In genomic region chr4:116769060-116769459, GRCm38 (mm10) we compare ENCODE assay signal across 28 mouse cellular contexts. TPM values are rescaled to one million over a fixed set of nuclear protein-coding genes. Genes with fewer than 3 reads are reported as not detected.
A peak's percentile ranks its signal among the peaks of the same experiment; 100 is the strongest.
DNase-seq lines count a peak whose midpoint lies in the region; TF ChIP-seq lines count a peak whose summit lies in the region.
"Had no signal": no experiment of that assay in that cellular context is flagged by ENCODE, and none has a peak within 500 bp of the region (broad histone marks: within the 10 kb centered on the region; RNA-seq: fewer than 3 reads in every experiment).

No protein-coding gene starts in this region.

- DNase-seq in 3T3-L1 (ENCODE audit: low read depth, low spot score) (peak; percentile 71), R1 (ENCODE audit: low read depth, low spot score) (peak; percentile 78)
- no peak for DNase-seq in layer of hippocampus, adult 8-10 months (ENCODE audit: low spot score in 2 of 2)
- DNase-seq in cerebellum, adult 2 months, result no peak
- DNase-seq: cerebellum, adult 11 months; cerebellum, adult 9-11 months; gastrocnemius, adult 2 months; gastrocnemius, postnatal 36 days; heart, adult 18-20 months; heart, postnatal 4 days; kidney, adult 8-10 months; kidney, postnatal 10 days; retina, postnatal 1 day; right cerebral cortex, postnatal 14 days had no signal

- H3K79me3 ChIP-seq in C2C12 (ENCODE audit: low read depth), result no peaks in the 10 kb centered on the region

- H3ac ChIP-seq in C2C12 (ENCODE audit: control insufficient read depth, insufficient read length, low read depth) (no peak overlapping the region), myocyte (ENCODE audit: control insufficient read depth, insufficient read length) (no peak overlapping the region)

- H3K79me2 ChIP-seq in C2C12 (ENCODE audit: control insufficient read depth, insufficient read depth) (no peaks in the 10 kb centered on the region), myocyte (ENCODE audit: control insufficient read depth, insufficient read depth) (no peaks in the 10 kb centered on the region)

- H3K4me3 ChIP-seq in C2C12 (ENCODE audit: insufficient read depth, poor library complexity, severe bottlenecking), result no peak overlapping the region
- no peak overlapping the region for H3K4me3 ChIP-seq in myocyte
- no peak overlapping the region for H3K4me3 ChIP-seq in cerebellum, adult 2 months (replicated peaks; ENCODE audit: insufficient read depth, low read depth, low read length)
- H3K4me3 ChIP-seq: embryonic facial prominence, embryonic 13.5 days; forebrain, embryonic 10.5 days; gastrocnemius, adult 2 months; heart, embryonic 12.5 days; hindbrain, embryonic 13.5 days; left cerebral cortex, adult 2 months; limb, embryonic 12.5 days; liver, embryonic 15.5 days; lung, embryonic 15.5 days; megakaryocyte, embryonic 14.5 days; midbrain, embryonic 12.5 days; neural tube, embryonic 15.5 days; stomach, embryonic 15.5 days had no signal

- peak overlapping the region; percentile 37 for H3K4me2 ChIP-seq in myocyte (ENCODE audit: low read depth)
- H3K4me2 ChIP-seq: embryonic facial prominence, embryonic 13.5 days; heart, embryonic 12.5 days; hindbrain, embryonic 13.5 days; limb, embryonic 12.5 days; liver, embryonic 15.5 days; lung, embryonic 15.5 days; midbrain, embryonic 12.5 days; neural tube, embryonic 15.5 days; stomach, embryonic 15.5 days had no signal

- H3K27me3 ChIP-seq in C2C12 (ENCODE audit: control insufficient read depth, insufficient read depth, insufficient read length) (no peaks in the 10 kb centered on the region), myocyte (ENCODE audit: control insufficient read depth, insufficient read depth, insufficient read length) (no peaks in the 10 kb centered on the region)
- no peaks in the 10 kb centered on the region for H3K27me3 ChIP-seq in cerebellum, adult 2 months (ENCODE audit: control insufficient read depth, insufficient read depth, low read length)
- H3K27me3 ChIP-seq: embryonic facial prominence, embryonic 13.5 days; heart, embryonic 12.5 days; hindbrain, embryonic 13.5 days; limb, embryonic 12.5 days; liver, embryonic 15.5 days; lung, embryonic 15.5 days; megakaryocyte, embryonic 14.5 days; midbrain, embryonic 12.5 days; neural tube, embryonic 15.5 days; stomach, embryonic 15.5 days had no signal

- no peak overlapping the region for H3K27ac ChIP-seq in cerebellum, adult 2 months (ENCODE audit: insufficient read depth, low read length)
- H3K27ac ChIP-seq: embryonic facial prominence, embryonic 13.5 days; forebrain, embryonic 10.5 days; gastrocnemius, adult 2 months; hindbrain, embryonic 13.5 days; left cerebral cortex, adult 2 months; limb, embryonic 12.5 days; liver, embryonic 15.5 days; lung, embryonic 15.5 days; midbrain, embryonic 12.5 days; neural tube, embryonic 15.5 days; stomach, embryonic 15.5 days had no signal

- no peaks in the 10 kb centered on the region for H3K4me1 ChIP-seq in cerebellum, adult 2 months (ENCODE audit: control insufficient read depth, insufficient read depth, low read length)
- H3K4me1 ChIP-seq: embryonic facial prominence, embryonic 13.5 days; forebrain, embryonic 10.5 days; heart, embryonic 12.5 days; hindbrain, embryonic 13.5 days; limb, embryonic 12.5 days; lung, embryonic 15.5 days; midbrain, embryonic 12.5 days; neural tube, embryonic 15.5 days; stomach, embryonic 15.5 days had no signal

- no peak for TF ChIP-seq POLR2A in myocyte (IDR thresholded peaks at IDR 0.05; ENCODE audit: insufficient read length, low read depth)
- no peak for TF ChIP-seq POLR2A in cerebellum, adult 2 months (IDR thresholded peaks at IDR 0.05; ENCODE audit: borderline replicate concordance, insufficient read depth, low read length)

- TF ChIP-seq CTCF in C2C12 (IDR thresholded peaks at IDR 0.05; ENCODE audit: control insufficient read depth, insufficient read depth, insufficient read length), result no peak
- TF ChIP-seq CTCF in cerebellum, adult 2 months (IDR thresholded peaks at IDR 0.05; ENCODE audit: borderline replicate concordance, insufficient read depth, low read depth, low read length), result no peak

- H3K36me3 ChIP-seq in C2C12 (ENCODE audit: control insufficient read depth, insufficient read depth) (peaks cover 15% of the 10 kb centered on the region), myocyte (ENCODE audit: control insufficient read depth, insufficient read depth) (no peaks in the 10 kb centered on the region)
- H3K36me3 ChIP-seq: embryonic facial prominence, embryonic 13.5 days; forebrain, embryonic 10.5 days; heart, embryonic 12.5 days; hindbrain, embryonic 13.5 days; limb, embryonic 12.5 days; liver, embryonic 15.5 days; lung, embryonic 15.5 days; neural tube, embryonic 15.5 days; stomach, embryonic 15.5 days had no signal

TF ChIP-seq in C2C12, 6 proteins besides CTCF, POLR2A, EP300 and RAD21:
- TF ChIP-seq CEBPB (IDR thresholded peaks at IDR 0.05; ENCODE audit: low read depth), result peak; percentile 45
- TF ChIP-seq MYOG (IDR thresholded peaks at IDR 0.05; ENCODE audit: control insufficient read depth, extremely low read depth, insufficient read length), result no peak
- peak; percentile 66 for TF ChIP-seq FOSL1 (IDR thresholded peaks at IDR 0.05; ENCODE audit: insufficient read depth, low read length, poor library complexity, severe bottlenecking)

TF ChIP-seq in myocyte, 11 proteins besides CTCF, POLR2A, EP300 and RAD21:
- TF ChIP-seq TCF12 (IDR thresholded peaks at IDR 0.05; ENCODE audit: insufficient read depth, poor library complexity, severe bottlenecking), result no peak
- TF ChIP-seq REST (IDR thresholded peaks at IDR 0.05; ENCODE audit: insufficient read depth, insufficient read length), result no peak
- TF ChIP-seq E2F4 (IDR thresholded peaks at IDR 0.05; ENCODE audit: insufficient read depth), result no peak
- TF ChIP-seq MYOD1 (IDR thresholded peaks at IDR 0.05; ENCODE audit: control insufficient read depth in 1 of 3, insufficient read length in 2 of 3, low read depth in 2 of 3), result no peak
- TF ChIP-seq SRF (IDR thresholded peaks at IDR 0.05; ENCODE audit: control insufficient read depth, insufficient read length, low read depth), result no peak
- no peak for TF ChIP-seq CEBPB (IDR thresholded peaks at IDR 0.05; ENCODE audit: insufficient read depth, poor library complexity, severe bottlenecking)
- TF ChIP-seq MAX (IDR thresholded peaks at IDR 0.05; ENCODE audit: low read depth), result no peak
- TF ChIP-seq POLR2AphosphoS2 (IDR thresholded peaks at IDR 0.05; ENCODE audit: insufficient read length, low read depth), result no peak
- no peak for TF ChIP-seq USF1 (IDR thresholded peaks at IDR 0.05; ENCODE audit: low read depth)
- no peak for TF ChIP-seq TCF3 (IDR thresholded peaks at IDR 0.05; ENCODE audit: insufficient read length, low read depth)
- no peak for TF ChIP-seq MYOG (IDR thresholded peaks at IDR 0.05; ENCODE audit: control insufficient read depth in 1 of 3, insufficient read depth in 1 of 3, insufficient read length in 2 of 3, low read depth in 2 of 3)

RNA-seq across cellular contexts. Expression of gene Toe1, which starts 38.4 kb away (rescaled TPM):
- 23.4 TPM for polyA plus RNA-seq in C2C12 (2012; fragmentation: generic; extraction: Trizol)
- 15.4 TPM for polyA plus RNA-seq in myocyte (2012; fragmentation: generic; extraction: Trizol)
- total RNA-seq in layer of hippocampus, adult 8-10 months (2022), result 10 to 100 TPM; 11.3 to 16.1 (median 14.0) TPM
- polyA plus RNA-seq in cerebellum, adult 2 months (2012; rRNA removed), result 29.9 and 30.0 TPM in 2 replicates

RNA-seq across cellular contexts. Expression of gene Mutyh, which starts 38.5 kb away (rescaled TPM):
- polyA plus RNA-seq in C2C12 (2012; fragmentation: generic; extraction: Trizol), result 6.3 TPM
- 3.4 TPM for polyA plus RNA-seq in myocyte (2012; fragmentation: generic; extraction: Trizol)
- 1 to 10 TPM; 2.0 to 4.9 (median 2.9) TPM for total RNA-seq in layer of hippocampus, adult 8-10 months (2022)
- polyA plus RNA-seq in cerebellum, adult 2 months (2012; rRNA removed), result 10.0 and 14.6 TPM in 2 replicates

RNA-seq across cellular contexts. Expression of gene Tesk2, which starts 48.3 kb away (rescaled TPM):
- 12.0 TPM for polyA plus RNA-seq in C2C12 (2012; fragmentation: generic; extraction: Trizol)
- 3.8 TPM for polyA plus RNA-seq in myocyte (2012; fragmentation: generic; extraction: Trizol)
- total RNA-seq in layer of hippocampus, adult 8-10 months (2022), result 1 to 10 TPM; 4.1 to 5.9 (median 4.7) TPM
- polyA plus RNA-seq in cerebellum, adult 2 months (2012; rRNA removed), result 10.0 and 11.2 TPM in 2 replicates

RNA-seq across cellular contexts. Expression of gene Hpdl, which starts 52.4 kb away (rescaled TPM):
- polyA plus RNA-seq in C2C12 (2012; fragmentation: generic; extraction: Trizol) (3.8 TPM), myocyte (2012; fragmentation: generic; extraction: Trizol) (1.5 TPM)
- 1 to 10 TPM; 3.1 to 5.5 (median 5.2) TPM for total RNA-seq in layer of hippocampus, adult 8-10 months (2022)
- polyA plus RNA-seq in cerebellum, adult 2 months (2012; rRNA removed), result 1.7 and 2.1 TPM in 2 replicates

Comparison
In these comparisons a context has a peak if more than half of its experiments do, and no peak if none do; other contexts are left out.
1. DNase-seq: peak in 3T3-L1 (single experiment) and R1 (single experiment); none in layer of hippocampus, adult 8-10 months (0 of 2) and cerebellum, adult 2 months (0 of 2).